Mouse (Mus musculus): ENCODE measurements around the gene Gm20662. TPM values are rescaled to one million over a fixed set of nuclear protein-coding genes. Genes with fewer than 3 reads are reported as not detected.
"Not testable (repeated sequence)": the region's sequence is repeated elsewhere in the genome, so short reads cannot be mapped to it uniquely, and the experiment has no call there.

Gm20662 gene
- polyA plus RNA-seq, 1 experiment from 2014 or later: 0.71 TPM

DNA sequence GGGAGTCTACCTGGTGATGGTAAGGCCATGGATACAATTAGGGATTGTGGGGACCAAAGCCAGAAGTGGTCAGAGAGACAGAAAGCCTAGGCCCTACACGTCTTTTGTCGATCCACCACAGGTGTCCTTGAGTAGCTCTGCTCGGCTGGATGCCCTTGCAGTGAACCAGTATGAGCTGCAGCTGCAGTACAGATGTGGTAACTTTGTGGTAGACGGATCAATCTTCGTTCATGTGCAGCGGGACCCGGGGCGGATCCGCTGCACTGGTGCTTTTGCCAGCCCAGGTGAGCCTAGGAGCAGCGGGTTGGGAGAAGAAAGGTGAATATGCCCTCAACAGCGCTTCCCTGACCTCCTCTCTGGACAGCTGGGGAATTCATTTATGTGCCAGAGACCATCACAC lies 3.1 kb upstream of the Gm20662 start:
- WGBS: 80% methylated on average over 11 of the region's 11 CpGs
- no peaks in the 10 kb centered on the region for H3K27me3 ChIP-seq (replicated peaks)

DNA sequence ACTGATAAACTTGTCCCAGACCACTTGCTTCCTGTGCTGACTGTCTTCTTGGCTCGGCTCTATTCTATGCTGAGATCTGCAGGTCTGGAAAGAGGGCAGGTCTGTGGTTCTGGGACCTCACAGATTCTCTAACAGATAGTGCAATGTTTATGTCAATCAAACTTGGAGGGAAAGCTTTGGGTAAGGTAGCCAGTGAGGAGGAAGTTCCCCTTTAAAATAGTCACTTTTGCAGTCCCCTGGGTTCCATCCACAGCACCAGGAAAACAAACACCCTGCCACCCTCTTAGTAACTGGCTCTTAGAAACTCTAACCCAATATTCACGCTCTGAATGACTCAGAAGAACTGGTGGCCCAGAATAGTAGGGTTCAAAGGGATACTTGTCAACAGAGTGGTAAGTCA lies 1.7 kb upstream of the Gm20662 start:
- Histone ChIP-seq H3K36me3 (no peaks in the 10 kb centered on the region), H3K27me3 (replicated peaks) (no peaks in the 10 kb centered on the region), H3K4me1 (peaks cover 14% of the 10 kb centered on the region), H3K9me3 (no peaks in the 10 kb centered on the region), H3K27ac (replicated peaks) (peak overlapping the region; percentile 40; the same call in 1 of the 2 replicates), H3K9ac (peak overlapping the region; percentile 40), H3K4me2 (no peak overlapping the region), H3K4me3 (no peak overlapping the region)
- 23% methylated on average over 2 of the region's 2 CpGs for WGBS
- no peak for ATAC-seq (ENCODE audit: extremely low read depth, insufficient number of reproducible peaks, low FRiP score, low TSS enrichment)

More for the DNA sequence above, 3.1 kb upstream of the Gm20662 start:
- no peaks in the 10 kb centered on the region for H3K9me3 ChIP-seq
- H3K27ac ChIP-seq (replicated peaks): no peak overlapping the region
- H3K36me3 ChIP-seq: no peaks in the 10 kb centered on the region
- H3K4me3 ChIP-seq: no peak overlapping the region
- H3K4me2 ChIP-seq: no peak overlapping the region
- ATAC-seq (ENCODE audit: extremely low read depth, insufficient number of reproducible peaks, low FRiP score, low TSS enrichment): no peak
- no peak overlapping the region for H3K9ac ChIP-seq
- H3K4me1 ChIP-seq: peaks cover 14% of the 10 kb centered on the region

DNA sequence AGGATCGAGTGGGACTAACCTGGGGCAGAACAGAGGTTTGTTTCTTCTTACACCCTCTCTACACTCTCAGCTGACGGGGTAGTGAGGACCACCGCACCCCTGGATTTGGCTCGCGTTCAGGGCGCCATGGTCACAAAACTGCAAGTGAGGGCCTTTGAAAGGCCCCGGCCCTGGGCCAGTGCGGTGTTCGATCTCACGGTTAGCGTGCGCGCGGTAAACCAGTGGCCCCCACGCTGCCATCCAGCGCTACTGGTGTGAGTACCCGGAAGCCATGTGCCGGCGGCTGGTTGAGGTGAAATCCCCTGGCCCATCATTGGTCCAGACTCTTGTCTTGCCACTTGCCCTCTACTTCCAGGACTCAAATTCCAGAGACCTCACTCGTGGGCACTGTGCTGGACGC lies 636 bp upstream of the Gm20662 start:
- Histone ChIP-seq H3K27me3 (replicated peaks) (no peaks in the 10 kb centered on the region), H3K4me1 (peaks cover 14% of the 10 kb centered on the region), H3K27ac (replicated peaks) (no peak overlapping the region), H3K4me3 (no peak overlapping the region), H3K9ac (no peak overlapping the region), H3K4me2 (no peak overlapping the region), H3K36me3 (no peaks in the 10 kb centered on the region), H3K9me3 (no peaks in the 10 kb centered on the region)
- WGBS: 92% methylated on average over 21 of the region's 21 CpGs
- ATAC-seq (ENCODE audit: extremely low read depth, insufficient number of reproducible peaks, low FRiP score, low TSS enrichment): no peak

DNA sequence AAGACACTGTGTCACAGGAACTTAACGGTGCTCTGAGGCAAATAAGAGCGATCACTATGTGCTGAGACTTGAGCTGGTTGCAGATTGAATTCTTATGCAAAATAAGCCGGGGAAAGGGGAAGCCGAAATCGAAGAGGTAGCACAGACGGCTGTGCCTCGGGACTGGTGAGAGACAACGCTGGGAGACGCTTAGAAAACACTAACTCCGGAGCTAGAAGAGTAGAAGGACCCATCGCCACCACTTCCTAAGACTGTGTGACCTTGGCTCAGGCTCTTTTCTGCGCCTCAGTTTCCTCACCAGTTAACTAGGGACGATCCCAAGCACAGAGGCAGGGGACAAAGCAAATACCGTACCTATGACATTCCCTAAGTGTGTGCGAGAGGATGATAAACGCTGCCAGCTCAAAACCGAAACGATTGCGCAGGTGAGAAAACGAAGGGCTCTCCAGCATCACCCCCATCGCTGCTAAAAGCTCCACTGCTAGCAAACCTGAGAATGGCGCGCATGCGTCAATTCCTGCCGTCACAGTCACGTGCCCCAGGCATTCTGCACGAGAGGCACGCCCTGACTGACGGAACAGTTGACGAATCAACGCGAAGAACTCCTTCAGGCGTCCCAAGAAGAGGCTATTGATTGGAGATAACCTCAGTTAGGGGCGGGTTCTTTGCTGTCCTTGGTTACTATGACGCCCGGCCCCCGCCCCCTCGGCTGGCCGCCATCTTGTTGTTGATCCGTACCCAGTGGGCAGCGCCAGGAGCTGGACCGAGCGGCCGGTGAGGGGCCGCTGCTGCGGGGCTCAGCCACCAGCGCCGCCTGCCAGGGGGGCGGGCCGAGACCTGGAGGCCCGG lies 6.0 kb downstream of the Gm20662 start, which contains the start of gene Ip6k1:
Gene Ip6k1, plus strand, starts transcription at position 580 of the 849 bp plus-strand sequence.
- WGBS: 1% methylated on average over 51 of the region's 51 CpGs
- Histone ChIP-seq H3K4me1 (peaks cover 31% of the 10 kb centered on the region), H3K4me2 (peak within 1 kb of the TSS; percentile 92), H3K36me3 (no peaks in the 10 kb centered on the region), H3K27me3 (replicated peaks) (no peaks in the 10 kb centered on the region), H3K27ac (replicated peaks) (peak within 1 kb of the TSS; percentile 97), H3K9me3 (no peaks in the 10 kb centered on the region), H3K4me3 (peak within 1 kb of the TSS; percentile 99), H3K9ac (peak within 1 kb of the TSS; percentile 99)
- ATAC-seq (ENCODE audit: extremely low read depth, insufficient number of reproducible peaks, low FRiP score, low TSS enrichment): peak; percentile 97

DNA sequence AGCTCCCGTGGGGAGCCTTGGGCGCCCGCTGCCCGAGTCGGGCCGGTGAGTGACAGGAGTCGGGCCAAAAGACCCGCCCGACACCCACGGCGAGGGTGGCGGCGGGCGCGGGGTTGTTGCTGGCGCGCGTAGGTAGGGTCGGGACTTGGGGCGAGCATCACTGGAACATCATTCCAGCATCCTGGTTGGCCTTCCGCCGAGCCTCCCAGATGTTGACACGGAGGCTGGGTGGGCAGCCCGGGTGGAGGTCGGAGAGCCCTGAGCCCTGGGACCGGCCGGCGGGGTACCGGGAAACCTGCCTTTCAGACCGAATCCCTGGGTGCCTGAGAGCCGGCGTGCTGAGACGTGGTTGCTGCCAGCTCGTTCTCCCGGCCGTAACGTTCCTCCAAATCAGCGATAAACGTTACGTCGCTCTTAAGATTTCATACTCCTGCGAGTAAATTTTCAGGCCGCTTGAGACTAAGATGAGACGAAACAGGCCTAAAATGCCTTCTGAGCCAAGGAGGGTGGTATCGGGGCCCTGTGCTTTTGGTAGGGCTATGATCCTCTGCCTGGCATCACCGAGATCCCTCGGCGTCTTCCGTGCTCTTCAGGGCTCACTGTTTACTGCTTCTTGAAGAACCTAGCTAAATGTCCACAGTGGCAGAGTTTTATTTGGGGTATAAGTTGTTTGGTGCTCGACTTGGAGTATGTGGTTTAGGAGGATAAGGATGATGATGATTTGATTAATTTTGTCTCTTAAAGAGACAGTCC lies 6.8 kb downstream of the Gm20662 start:
- Histone ChIP-seq H3K27ac (replicated peaks) (peak overlapping the region; percentile 97), H3K36me3 (no peaks in the 10 kb centered on the region), H3K9me3 (no peaks in the 10 kb centered on the region), H3K4me2 (peak overlapping the region; percentile 88), H3K9ac (peak overlapping the region; percentile 99), H3K27me3 (replicated peaks) (no peaks in the 10 kb centered on the region), H3K4me3 (peak overlapping the region; percentile 99), H3K4me1 (peaks cover 31% of the 10 kb centered on the region)
- WGBS: under 1% methylated on average over 50 of the region's 50 CpGs
- ATAC-seq (ENCODE audit: extremely low read depth, insufficient number of reproducible peaks, low FRiP score, low TSS enrichment): no peak

DNA sequence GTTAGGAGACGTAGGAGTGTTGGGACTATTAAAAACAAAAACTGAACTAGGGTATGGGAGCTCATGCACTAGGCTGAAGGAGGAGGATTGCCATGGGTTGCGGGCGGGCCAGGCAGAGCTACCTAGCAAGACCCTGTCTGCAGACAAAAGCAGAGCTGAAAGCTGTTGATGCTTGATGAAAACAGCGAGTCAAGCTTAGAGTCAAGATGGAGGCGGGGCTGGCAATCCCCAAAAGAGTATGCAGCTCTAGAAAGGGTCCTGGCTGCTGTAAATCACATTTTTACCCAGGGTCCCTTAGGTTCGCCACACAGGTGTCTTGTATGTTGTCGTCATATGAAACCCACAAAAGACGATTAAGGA lies 7.4 kb downstream of the Gm20662 start:
- H3K27ac ChIP-seq (replicated peaks): peak overlapping the region; percentile 97
- no peak for ATAC-seq (ENCODE audit: extremely low read depth, insufficient number of reproducible peaks, low FRiP score, low TSS enrichment)
- 24% methylated on average over 8 of the region's 8 CpGs for WGBS

DNA sequence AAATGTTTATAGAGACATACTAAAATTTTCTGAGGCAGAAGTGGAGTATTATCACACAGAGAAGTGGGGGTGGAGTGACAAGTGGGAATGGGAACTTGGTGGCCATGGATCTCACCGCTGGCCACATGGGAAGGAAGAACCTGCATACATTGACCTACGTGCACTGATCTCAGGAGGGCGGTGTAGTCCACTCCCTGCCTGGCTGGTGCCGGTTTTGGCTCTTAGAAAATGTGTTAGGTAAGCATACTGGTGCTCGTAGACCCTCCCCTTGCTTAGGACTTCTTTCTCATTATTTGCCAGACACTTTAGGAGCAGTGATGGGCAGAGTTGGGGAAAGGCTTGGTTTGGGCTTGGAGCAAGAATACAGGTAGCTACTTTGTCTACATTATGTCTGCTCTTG lies 11.9 kb downstream of the Gm20662 start:
- Histone ChIP-seq H3K9me3 (no peaks in the 10 kb centered on the region), H3K27ac (replicated peaks) (no peak overlapping the region), H3K4me3 (no peak overlapping the region), H3K36me3 (peaks cover 12% of the 10 kb centered on the region), H3K4me1 (peaks cover 36% of the 10 kb centered on the region), H3K27me3 (replicated peaks) (no peaks in the 10 kb centered on the region), H3K9ac (no peak overlapping the region), H3K4me2 (no peak overlapping the region)
- WGBS: 78% methylated on average over 5 of the region's 5 CpGs
- ATAC-seq (ENCODE audit: extremely low read depth, insufficient number of reproducible peaks, low FRiP score, low TSS enrichment): no peak

More for the DNA sequence above, 7.4 kb downstream of the Gm20662 start:
- Histone ChIP-seq H3K9me3 (no peaks in the 10 kb centered on the region), H3K4me2 (peak overlapping the region; percentile 88), H3K36me3 (no peaks in the 10 kb centered on the region), H3K4me3 (peak overlapping the region; percentile 99), H3K4me1 (peaks cover 37% of the 10 kb centered on the region), H3K9ac (peak overlapping the region; percentile 99), H3K27me3 (replicated peaks) (no peaks in the 10 kb centered on the region)

DNA sequence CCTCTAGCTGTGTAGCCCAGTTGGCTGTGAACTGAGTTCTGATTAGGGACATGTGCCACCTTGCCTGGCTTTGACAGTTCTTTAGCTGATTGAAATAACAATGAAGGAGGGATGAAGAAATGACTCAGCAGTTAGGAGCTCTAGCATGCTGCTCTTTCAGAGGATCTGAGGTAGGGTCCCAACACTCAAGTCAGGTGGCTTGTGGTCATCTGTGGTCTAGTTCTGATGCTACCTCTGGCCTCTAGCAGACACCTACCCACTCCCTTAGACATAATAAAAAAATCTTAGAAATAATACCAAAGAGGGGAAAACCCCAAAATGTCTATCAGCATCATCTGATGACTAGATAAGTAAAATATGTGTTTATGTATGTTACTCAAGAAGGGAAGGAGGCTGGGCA lies 14.2 kb downstream of the Gm20662 start:
- ATAC-seq (ENCODE audit: extremely low read depth, insufficient number of reproducible peaks, low FRiP score, low TSS enrichment): no peak; the same call in 1 of the 2 replicates
- Histone ChIP-seq H3K27ac (replicated peaks) (no peak overlapping the region), H3K9ac (no peak overlapping the region)

DNA sequence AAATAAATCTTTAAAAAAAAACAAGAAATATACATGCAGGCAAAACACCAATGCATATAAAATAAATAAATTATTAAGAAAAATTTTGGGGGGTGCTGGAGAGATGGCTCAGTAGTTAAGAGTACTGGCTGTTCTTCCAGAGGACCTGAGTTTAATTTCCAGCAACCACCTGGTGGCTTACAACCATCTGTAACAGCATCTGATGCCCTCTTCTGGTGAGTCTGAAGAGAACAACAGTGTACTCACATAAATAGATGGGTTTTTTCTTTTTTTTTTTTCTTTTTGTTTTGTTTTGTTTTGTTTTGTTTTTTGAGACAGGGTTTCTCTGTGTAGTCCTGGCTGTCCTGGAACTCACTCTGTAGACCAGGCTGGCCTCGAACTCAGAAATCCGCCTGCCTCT lies 17.4 kb downstream of the Gm20662 start:
- WGBS: 92% methylated on average over 2 of the region's 2 CpGs
- not testable (repeated sequence) for H3K9me3 ChIP-seq; H3K4me2 ChIP-seq; H3K27ac ChIP-seq (replicated peaks); ATAC-seq (ENCODE audit: extremely low read depth, insufficient number of reproducible peaks, low FRiP score, low TSS enrichment); H3K27me3 ChIP-seq (replicated peaks); H3K4me3 ChIP-seq; H3K4me1 ChIP-seq; H3K9ac ChIP-seq
- H3K36me3 ChIP-seq: peaks cover 34% of the 10 kb centered on the region

More for the DNA sequence above, 14.2 kb downstream of the Gm20662 start:
- H3K4me2 ChIP-seq: no peak overlapping the region
- H3K9me3 ChIP-seq: no peaks in the 10 kb centered on the region
- no peak overlapping the region for H3K4me3 ChIP-seq
- H3K36me3 ChIP-seq: peaks cover 23% of the 10 kb centered on the region
- H3K27me3 ChIP-seq (replicated peaks): no peaks in the 10 kb centered on the region
- H3K4me1 ChIP-seq: peaks cover 19% of the 10 kb centered on the region

DNA sequence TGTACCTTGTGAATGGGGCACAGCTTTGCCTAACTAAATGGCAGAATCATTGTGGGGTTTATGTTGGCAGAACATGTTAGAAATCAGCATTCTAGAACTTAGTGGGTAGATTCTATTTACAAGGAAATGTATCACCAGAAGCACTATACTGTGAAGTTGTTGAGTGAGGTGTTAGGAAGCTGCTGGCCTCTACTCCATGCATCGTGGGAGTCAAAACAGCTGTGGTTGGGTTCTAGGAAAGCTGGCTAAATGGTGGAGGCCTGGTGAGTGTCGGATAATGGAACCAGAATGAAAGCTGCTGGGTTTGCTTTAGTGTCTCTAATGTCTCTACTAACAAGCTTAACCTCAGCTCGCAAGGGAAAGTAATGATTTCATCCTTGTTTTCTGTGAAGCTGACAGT lies 21.0 kb downstream of the Gm20662 start:
- Histone ChIP-seq H3K27me3 (replicated peaks) (no peaks in the 10 kb centered on the region), H3K4me3 (no peak overlapping the region), H3K9me3 (no peaks in the 10 kb centered on the region), H3K9ac (no peak overlapping the region), H3K4me1 (peaks cover 28% of the 10 kb centered on the region), H3K4me2 (no peak overlapping the region), H3K36me3 (peaks cover 31% of the 10 kb centered on the region), H3K27ac (replicated peaks) (no peak overlapping the region)
- 74% methylated on average over 3 of the region's 3 CpGs for WGBS
- no peak for ATAC-seq (ENCODE audit: extremely low read depth, insufficient number of reproducible peaks, low FRiP score, low TSS enrichment)

DNA sequence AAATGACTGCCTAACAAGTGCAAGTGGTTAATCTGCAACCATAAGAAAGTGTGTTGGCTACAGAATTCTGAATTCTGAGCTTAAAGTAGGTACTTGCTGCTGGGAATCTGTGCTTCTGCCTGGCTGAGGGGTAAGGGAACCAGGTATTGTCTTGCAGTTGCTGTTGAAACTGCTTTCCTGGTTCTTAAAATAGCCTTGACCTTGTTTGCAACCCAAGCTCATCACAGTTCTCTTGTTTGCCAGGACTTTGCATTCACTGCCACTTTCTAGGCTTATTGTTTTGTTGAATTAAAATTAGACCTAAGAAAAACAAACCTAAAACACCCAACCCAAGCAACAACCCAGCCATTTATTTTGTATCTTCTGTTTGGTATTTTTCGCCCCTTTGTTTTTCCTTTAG lies 24.6 kb downstream of the Gm20662 start:
- Histone ChIP-seq H3K4me1 (peaks cover 26% of the 10 kb centered on the region), H3K4me2 (peak overlapping the region; percentile 52), H3K36me3 (peaks cover 29% of the 10 kb centered on the region), H3K4me3 (no peak overlapping the region), H3K27me3 (replicated peaks) (no peaks in the 10 kb centered on the region), H3K27ac (replicated peaks) (peak overlapping the region; percentile 71), H3K9me3 (no peaks in the 10 kb centered on the region), H3K9ac (no peak overlapping the region; the same call in 1 of the 2 replicates)
- WGBS: 83% methylated on average over 1 of the region's 1 CpGs
- no peak for ATAC-seq (ENCODE audit: extremely low read depth, insufficient number of reproducible peaks, low FRiP score, low TSS enrichment)

Measured in heart, embryonic 13.5 days (tissue).